Comparison of ENCODE assay signal across 27 mouse cellular contexts in genomic region chr3:69254676-69255075, GRCm38 (mm10). TPM values are rescaled to one million over a fixed set of nuclear protein-coding genes. Genes with fewer than 3 reads are reported as not detected.
"Had no signal": no experiment of that assay in that cellular context is flagged by ENCODE, and none has a peak within 500 bp of the region (broad histone marks: within the 10 kb centered on the region; RNA-seq: fewer than 3 reads in every experiment).

No protein-coding gene starts in this region.

- H3K27ac ChIP-seq: kidney, embryonic 15.5 days; limb, embryonic 12.5 days; limb, embryonic 15.5 days; liver, embryonic 14.5 days; neural tube, embryonic 12.5 days; neural tube, embryonic 15.5 days; stomach, embryonic 15.5 days had no signal

- H3K36me3 ChIP-seq: kidney, embryonic 15.5 days; limb, embryonic 12.5 days; limb, embryonic 15.5 days; neural tube, embryonic 12.5 days; neural tube, embryonic 15.5 days; stomach, embryonic 15.5 days had no signal

- H3K4me2 ChIP-seq: kidney, embryonic 15.5 days; limb, embryonic 12.5 days; limb, embryonic 15.5 days; liver, embryonic 11.5 days; lung, embryonic 14.5 days; midbrain, embryonic 11.5 days; neural tube, embryonic 12.5 days; neural tube, embryonic 15.5 days; stomach, embryonic 15.5 days had no signal

- H3K4me1 ChIP-seq: kidney, embryonic 15.5 days; limb, embryonic 12.5 days; limb, embryonic 15.5 days; neural tube, embryonic 12.5 days; neural tube, embryonic 15.5 days; stomach, embryonic 15.5 days had no signal

- H3K4me3 ChIP-seq: kidney, embryonic 15.5 days; limb, embryonic 12.5 days; limb, embryonic 15.5 days; neural tube, embryonic 12.5 days; neural tube, embryonic 15.5 days; stomach, embryonic 15.5 days had no signal

- DNase-seq: kidney, adult 11 months; kidney, adult 8-10 months; kidney, postnatal 10 days; kidney, postnatal 36 days; left cerebral cortex, postnatal 4 days; liver, postnatal 0 days; lung, embryonic 14.5 days; lung, postnatal 10 days; lung, postnatal 36 days; right cerebral cortex, postnatal 25 days; spleen, adult 18-20 months; thymus, adult 2 months; thymus, postnatal 25 days had no signal

- H3K27me3 ChIP-seq: kidney, embryonic 15.5 days; limb, embryonic 12.5 days; limb, embryonic 15.5 days; neural tube, embryonic 12.5 days; neural tube, embryonic 15.5 days; stomach, embryonic 15.5 days had no signal

- H3K9ac ChIP-seq: kidney, embryonic 15.5 days; limb, embryonic 12.5 days; limb, embryonic 15.5 days; liver, embryonic 14.5 days; liver, postnatal 0 days; lung, embryonic 14.5 days; neural tube, embryonic 12.5 days; neural tube, embryonic 15.5 days; stomach, embryonic 15.5 days had no signal

- H3K9me3 ChIP-seq: kidney, embryonic 15.5 days; limb, embryonic 12.5 days; limb, embryonic 15.5 days; neural tube, embryonic 12.5 days; neural tube, embryonic 15.5 days; stomach, embryonic 15.5 days had no signal

- ATAC-seq: liver, postnatal 0 days had no signal

RNA-seq across cellular contexts. Expression of gene Arl14, which starts 32.5 kb away (rescaled TPM):
- total RNA-seq: layer of hippocampus, adult 8-10 months; layer of hippocampus, postnatal 14 days; left cerebral cortex, adult 8-10 months; left cerebral cortex, postnatal 14 days; left cerebral cortex, postnatal 4 days; megakaryocyte-erythroid progenitor cell, adult 5-6 weeks had no signal
- polyA plus RNA-seq: limb, embryonic 12.5 days; limb, embryonic 15.5 days; liver, embryonic 11.5 days; liver, embryonic 14.5 days; liver, postnatal 0 days; midbrain, embryonic 11.5 days; neural tube, embryonic 12.5 days; neural tube, embryonic 15.5 days; thymus, adult 2 months had no signal
